Comparison of ENCODE assay signal across 25 mouse cellular contexts in the genomic region with DNA sequence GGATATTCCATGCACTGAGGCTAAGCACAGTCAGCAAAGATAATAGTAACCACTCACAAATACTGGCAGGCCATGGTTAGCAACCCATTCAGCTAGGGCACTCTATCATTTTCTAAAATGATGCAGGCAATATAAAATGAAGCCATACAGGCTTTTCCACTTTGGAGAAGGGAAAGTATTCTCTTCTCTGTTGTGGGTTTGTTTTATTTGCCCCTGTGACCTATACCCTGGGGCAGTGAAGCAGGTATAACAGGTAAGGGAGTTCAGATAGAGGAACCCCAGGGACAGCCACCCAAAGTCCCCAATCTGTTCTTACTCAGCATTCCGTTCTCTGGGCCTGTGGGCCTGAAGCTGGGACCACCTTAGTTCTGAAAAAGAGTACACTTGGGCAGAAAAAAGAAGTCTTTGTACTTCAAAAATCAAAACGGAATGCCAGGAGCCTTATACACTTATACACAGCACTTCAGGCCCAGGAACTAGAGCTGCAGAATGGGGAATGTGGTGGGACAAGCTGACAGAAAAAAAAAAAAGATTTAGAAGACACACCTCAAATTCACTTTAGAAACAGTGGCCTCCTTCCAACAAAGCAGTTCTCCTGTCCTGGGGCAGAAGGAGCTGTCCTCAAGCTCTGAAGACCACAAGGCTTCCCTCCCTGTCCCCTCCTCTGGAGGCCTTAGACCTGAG.
"Had no signal": no experiment of that assay in that cellular context is flagged by ENCODE, and none has a peak within 500 bp of the region (broad histone marks: within the 10 kb centered on the region; RNA-seq: fewer than 3 reads in every experiment).

No protein-coding gene starts in this region.

- ATAC-seq: intestine, postnatal 0 days; liver, embryonic 12.5 days; midbrain, embryonic 13.5 days; midbrain, embryonic 16.5 days had no signal

- H3K4me1 ChIP-seq: limb, embryonic 10.5 days; liver, embryonic 12.5 days; liver, embryonic 15.5 days; megakaryocyte, embryonic 14.5 days; midbrain, embryonic 10.5 days; midbrain, embryonic 13.5 days; neural tube, embryonic 13.5 days had no signal

- H3K9me3 ChIP-seq: limb, embryonic 10.5 days; limb, embryonic 13.5 days; liver, embryonic 12.5 days; liver, embryonic 15.5 days; megakaryocyte, embryonic 14.5 days; midbrain, embryonic 10.5 days; midbrain, embryonic 13.5 days; neural tube, embryonic 13.5 days; stomach, embryonic 15.5 days had no signal

- H3K4me2 ChIP-seq: limb, embryonic 13.5 days; liver, embryonic 12.5 days; liver, embryonic 15.5 days; midbrain, embryonic 13.5 days; neural tube, embryonic 13.5 days; stomach, embryonic 15.5 days had no signal

- H3K27ac ChIP-seq: kidney, postnatal 0 days; layer of hippocampus, adult 2 months; limb, embryonic 10.5 days; limb, embryonic 13.5 days; liver, embryonic 12.5 days; liver, embryonic 15.5 days; macrophage; midbrain, embryonic 10.5 days; midbrain, embryonic 13.5 days; neural tube, embryonic 13.5 days; stomach, embryonic 15.5 days had no signal

- H3K36me3 ChIP-seq: limb, embryonic 10.5 days; liver, embryonic 12.5 days; liver, embryonic 15.5 days; midbrain, embryonic 10.5 days; midbrain, embryonic 13.5 days; neural tube, embryonic 13.5 days; stomach, embryonic 15.5 days had no signal

- DNase-seq: kidney, adult 2 months; layer of hippocampus, adult 9-11 months; liver; lung, adult 18-20 months; retina, postnatal 1 day; right cerebral cortex, postnatal 25 days; spleen, adult 18-20 months; thymus, adult 2 months; thymus, postnatal 14 days; thymus, postnatal 4 days had no signal

- H3K9ac ChIP-seq: limb, embryonic 13.5 days; liver, embryonic 12.5 days; liver, embryonic 15.5 days; midbrain, embryonic 13.5 days; neural tube, embryonic 13.5 days; stomach, embryonic 15.5 days had no signal

- H3K27me3 ChIP-seq: limb, embryonic 13.5 days; liver, embryonic 12.5 days; liver, embryonic 15.5 days; megakaryocyte, embryonic 14.5 days; midbrain, embryonic 13.5 days; neural tube, embryonic 13.5 days; stomach, embryonic 15.5 days had no signal

- H3K4me3 ChIP-seq: layer of hippocampus, adult 2 months; limb, embryonic 10.5 days; limb, embryonic 13.5 days; liver, embryonic 12.5 days; liver, embryonic 15.5 days; megakaryocyte, embryonic 14.5 days; midbrain, embryonic 10.5 days; midbrain, embryonic 13.5 days; myocyte; neural tube, embryonic 13.5 days; stomach, embryonic 15.5 days had no signal
